Mouse (Mus musculus): Measurements from ENCODE around the gene Gm42715.

Gm42715 gene

DNA sequence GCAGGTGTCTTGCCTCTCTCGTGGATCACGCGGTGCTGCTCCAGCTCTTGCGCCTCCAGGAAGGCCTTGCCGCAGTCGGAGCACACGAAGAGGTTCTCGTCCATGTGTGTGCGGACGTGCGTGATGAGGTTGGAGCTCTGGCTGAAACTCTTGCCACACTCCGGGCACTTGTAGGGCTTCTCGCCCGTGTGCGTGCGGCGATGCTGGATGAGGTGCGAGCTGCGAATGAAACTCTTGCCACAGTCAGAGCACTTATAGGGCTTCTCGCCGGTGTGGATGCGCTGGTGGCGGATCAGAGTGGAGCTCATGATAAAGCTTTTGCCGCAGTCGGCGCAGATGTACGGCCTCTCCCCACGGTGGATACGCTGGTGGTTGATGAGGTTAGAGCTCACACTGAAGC lies 91.6 kb downstream of the Gm42715 start:
- in situ Hi-C loops (cut with MboI; ENCODE audit: low pct_unique_long_range_greater_than_20kb in 1 of 2, low sequenced_read_pairs in 2 of 2, unreplicated experiment in 1 of 2) = no loop called here

DNA sequence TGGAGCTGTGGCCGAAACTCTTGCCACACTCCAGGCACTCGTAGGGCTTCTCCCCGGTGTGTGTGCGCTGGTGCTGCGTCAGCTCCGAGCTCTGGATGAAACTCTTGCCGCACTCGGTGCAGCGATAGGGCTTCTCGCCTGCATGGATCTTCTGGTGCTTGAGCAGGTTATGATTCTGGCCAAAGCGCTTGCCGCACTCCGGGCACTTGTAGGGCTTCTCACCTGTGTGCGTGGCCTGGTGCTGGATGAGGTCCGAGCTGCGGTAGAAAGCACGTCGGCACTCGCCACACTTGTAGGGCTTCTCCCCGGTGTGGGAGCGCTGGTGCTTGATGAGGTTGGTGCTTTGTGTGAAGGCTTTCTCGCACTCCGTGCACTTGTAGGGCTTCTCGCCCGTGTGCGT lies 92.2 kb downstream of the Gm42715 start:
- in situ Hi-C loops (cut with MboI; ENCODE audit: low pct_unique_long_range_greater_than_20kb in 1 of 2, low sequenced_read_pairs in 2 of 2, unreplicated experiment in 1 of 2) = no loop called here

- in situ Hi-C loops (cut with MboI; ENCODE audit: low pct_unique_long_range_greater_than_20kb in 1 of 2, low sequenced_read_pairs in 2 of 2, unreplicated experiment in 1 of 2) = no loop called here
Observed at GRCm38 (mm10) chr7:127613501-127613900, 94.1 kb downstream of the Gm42715 start.

DNA sequence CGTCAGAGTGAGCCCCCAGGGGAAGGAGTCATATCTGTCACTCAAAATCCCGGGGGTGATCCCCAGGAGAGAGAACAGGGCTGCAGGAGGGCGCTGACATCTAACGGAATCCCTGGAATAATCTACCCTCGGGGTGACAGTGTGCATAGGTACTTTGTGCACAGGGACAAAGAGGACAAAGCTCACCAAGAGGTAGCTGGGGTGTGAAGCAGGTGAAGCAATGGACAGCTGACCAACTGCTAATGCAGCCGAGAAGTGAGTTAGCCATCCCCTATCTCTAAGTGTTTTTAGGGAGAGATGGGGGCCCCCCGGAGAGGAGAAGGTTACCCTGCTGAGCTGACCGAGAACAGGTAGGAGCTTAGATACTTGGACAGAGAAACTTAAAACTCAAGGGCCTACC lies 94.7 kb downstream of the Gm42715 start:
- in situ Hi-C loops (cut with MboI; ENCODE audit: low pct_unique_long_range_greater_than_20kb in 1 of 2, low sequenced_read_pairs in 2 of 2, unreplicated experiment in 1 of 2) = no loop called here

GRCm38 (mm10) chr7:127614511-127614890 lies 95.1 kb downstream of the Gm42715 start:
- in situ Hi-C loops (cut with MboI; ENCODE audit: low pct_unique_long_range_greater_than_20kb in 1 of 2, low sequenced_read_pairs in 2 of 2, unreplicated experiment in 1 of 2) = no loop called here

GRCm38 (mm10) chr7:127614891-127615843 lies 95.8 kb downstream of the Gm42715 start, which contains the start of gene Zfp629:
Zfp629 (minus strand) TSS chr7:127615797.
- in situ Hi-C loops (cut with MboI; ENCODE audit: low pct_unique_long_range_greater_than_20kb in 1 of 2, low sequenced_read_pairs in 2 of 2, unreplicated experiment in 1 of 2) = no loop called here

DNA sequence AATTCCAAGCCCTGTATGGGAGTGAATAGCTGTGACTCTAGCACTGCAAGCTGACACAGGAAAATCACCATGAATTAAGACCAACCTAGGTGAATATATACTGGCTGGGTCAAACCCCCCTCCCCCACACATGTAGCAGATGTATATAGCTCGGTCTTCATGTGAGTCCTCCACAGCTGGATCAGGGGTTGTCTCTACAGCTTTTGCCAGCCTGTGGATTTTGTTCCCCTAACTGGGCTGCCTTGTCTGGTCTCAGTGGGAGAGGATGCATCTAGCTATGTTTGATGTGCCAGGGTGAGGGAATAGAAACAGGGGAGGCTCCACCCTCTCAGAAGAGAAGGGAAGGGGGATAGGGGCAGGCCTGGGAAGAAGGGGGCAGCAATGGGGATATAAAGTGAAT lies 97.0 kb downstream of the Gm42715 start:
- in situ Hi-C loops (cut with MboI; ENCODE audit: low pct_unique_long_range_greater_than_20kb in 1 of 2, low sequenced_read_pairs in 2 of 2, unreplicated experiment in 1 of 2) = no loop called here
